Mouse (Mus musculus): Measurements from ENCODE around the gene Sapcd1.

The Sapcd1 gene

GRCm38 (mm10) chr17:35027277-35028068 is at the start of gene Sapcd1:
Sapcd1 (minus strand) TSS chr17:35028016.
- DNase-seq (ENCODE audit: low read depth in 1 of 2, low spot score in 2 of 2), result no peak

DNA sequence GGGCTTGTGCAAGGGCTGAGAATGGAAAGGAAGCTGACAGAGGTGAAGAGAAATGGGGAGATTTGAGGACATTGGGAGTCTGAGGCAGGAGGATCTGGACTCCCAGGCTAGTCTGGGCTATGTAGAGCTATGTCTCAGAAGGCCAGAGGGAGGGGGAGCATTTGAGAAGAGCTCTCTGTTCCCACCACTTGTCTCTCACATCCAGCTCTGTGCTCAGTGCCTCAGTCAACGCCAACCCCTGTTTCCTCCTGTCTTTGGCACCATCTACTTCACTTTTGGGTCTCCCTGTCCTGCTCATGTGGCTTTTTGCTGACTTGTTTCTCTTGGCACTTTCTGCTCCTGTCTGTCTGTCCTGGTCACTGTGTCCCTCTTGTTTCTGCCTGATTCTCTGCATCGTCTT is 49.5 kb upstream of the Sapcd1 start:
- DNase-seq (ENCODE audit: low read depth in 1 of 2, low spot score in 2 of 2), result no peak

GRCm38 (mm10) chr17:35076507-35077176 is 48.8 kb upstream of the Sapcd1 start, which contains the start of gene Ly6g6e:
Ly6g6e (plus strand) TSS chr17:35076902.
- no peak for DNase-seq (ENCODE audit: low read depth in 1 of 2, low spot score in 2 of 2)

- DNase-seq (ENCODE audit: low read depth in 1 of 2, low spot score in 2 of 2), result no peak
Measured at GRCm38 (mm10) chr17:35074097-35074496, 46.3 kb upstream of the Sapcd1 start.

DNA sequence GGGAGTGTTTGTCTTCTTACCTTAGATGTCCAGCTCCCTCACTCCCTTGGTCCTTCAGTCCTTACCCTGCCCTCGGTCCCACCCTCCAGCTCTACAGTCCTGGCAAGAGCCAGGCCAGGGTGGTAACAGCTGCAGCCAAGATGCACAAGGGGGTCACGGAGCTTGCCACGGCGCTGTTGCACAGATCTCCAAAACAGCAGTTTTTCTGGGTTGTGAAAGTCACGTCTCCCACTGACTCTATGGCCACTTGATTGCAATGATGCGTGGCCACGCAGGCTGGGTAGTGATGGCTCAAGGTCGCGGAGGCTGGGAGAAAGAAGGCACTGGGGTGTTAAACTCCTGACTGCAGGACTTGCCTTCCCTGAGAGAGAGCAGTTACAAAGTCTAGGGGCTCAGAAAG is 43.6 kb upstream of the Sapcd1 start:
- no peak for DNase-seq (ENCODE audit: low read depth in 1 of 2, low spot score in 2 of 2)

DNA sequence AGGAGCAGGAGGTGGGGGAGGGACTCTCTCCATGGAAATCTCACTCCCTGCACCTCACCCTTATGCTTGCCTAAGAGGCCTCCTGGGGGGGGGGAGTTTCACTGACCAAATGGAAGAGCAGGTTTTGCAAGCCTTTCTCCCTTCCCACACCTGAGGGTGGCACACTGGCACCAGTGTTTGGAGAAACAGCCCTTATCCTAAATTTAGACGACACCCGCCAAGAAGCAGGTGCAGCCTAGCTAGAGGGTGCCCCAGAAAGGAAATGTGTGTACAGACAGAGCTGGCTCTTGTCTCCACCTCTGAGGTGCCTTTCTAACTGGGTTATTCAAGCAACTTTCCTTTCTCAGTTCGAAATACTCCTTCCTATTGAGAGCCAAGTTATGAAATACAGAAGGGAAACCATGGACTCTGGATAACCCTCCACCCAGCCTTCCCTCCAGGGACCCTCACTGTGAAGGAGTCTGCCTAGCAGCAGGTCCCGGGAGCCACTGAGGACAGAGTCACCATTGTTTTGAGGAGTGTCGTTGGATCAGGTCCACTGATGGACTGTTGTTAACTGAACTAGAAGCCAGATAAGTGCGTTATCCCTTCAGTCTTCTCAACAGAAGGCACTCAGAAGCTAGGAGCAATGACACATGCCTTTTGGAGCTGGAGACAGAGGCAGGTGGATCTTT is 42.9 kb upstream of the Sapcd1 start:
- no peak for DNase-seq (ENCODE audit: low read depth in 1 of 2, low spot score in 2 of 2)

GRCm38 (mm10) chr17:35068213-35068914 is 40.5 kb upstream of the Sapcd1 start:
- no peak for DNase-seq (ENCODE audit: low read depth in 1 of 2, low spot score in 2 of 2)

DNA sequence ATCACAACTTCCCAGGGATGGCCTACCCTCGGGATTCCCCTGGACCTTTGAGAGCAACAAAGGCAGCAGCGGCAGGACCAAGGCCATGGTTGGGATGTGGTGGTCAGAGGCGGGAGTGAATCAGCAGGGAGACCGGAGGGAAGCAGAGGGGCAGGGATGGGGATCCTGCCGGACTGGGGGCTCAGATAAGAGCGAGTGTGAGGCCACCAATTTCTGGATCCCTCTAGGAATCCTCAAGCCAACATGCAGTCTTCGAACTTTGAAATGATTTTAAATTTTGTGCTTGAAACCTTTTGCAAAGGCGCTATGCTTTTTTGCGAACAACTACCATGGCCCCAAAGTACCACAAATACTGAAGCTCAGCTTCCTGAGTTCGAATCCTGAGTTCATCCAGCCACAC is 38.3 kb upstream of the Sapcd1 start, which contains the start of gene Mpig6b:
Gene Mpig6b (minus strand): TSS at position 101 of the 400 bp plus-strand sequence.
- DNase-seq (ENCODE audit: low read depth in 1 of 2, low spot score in 2 of 2), result no peak

DNA sequence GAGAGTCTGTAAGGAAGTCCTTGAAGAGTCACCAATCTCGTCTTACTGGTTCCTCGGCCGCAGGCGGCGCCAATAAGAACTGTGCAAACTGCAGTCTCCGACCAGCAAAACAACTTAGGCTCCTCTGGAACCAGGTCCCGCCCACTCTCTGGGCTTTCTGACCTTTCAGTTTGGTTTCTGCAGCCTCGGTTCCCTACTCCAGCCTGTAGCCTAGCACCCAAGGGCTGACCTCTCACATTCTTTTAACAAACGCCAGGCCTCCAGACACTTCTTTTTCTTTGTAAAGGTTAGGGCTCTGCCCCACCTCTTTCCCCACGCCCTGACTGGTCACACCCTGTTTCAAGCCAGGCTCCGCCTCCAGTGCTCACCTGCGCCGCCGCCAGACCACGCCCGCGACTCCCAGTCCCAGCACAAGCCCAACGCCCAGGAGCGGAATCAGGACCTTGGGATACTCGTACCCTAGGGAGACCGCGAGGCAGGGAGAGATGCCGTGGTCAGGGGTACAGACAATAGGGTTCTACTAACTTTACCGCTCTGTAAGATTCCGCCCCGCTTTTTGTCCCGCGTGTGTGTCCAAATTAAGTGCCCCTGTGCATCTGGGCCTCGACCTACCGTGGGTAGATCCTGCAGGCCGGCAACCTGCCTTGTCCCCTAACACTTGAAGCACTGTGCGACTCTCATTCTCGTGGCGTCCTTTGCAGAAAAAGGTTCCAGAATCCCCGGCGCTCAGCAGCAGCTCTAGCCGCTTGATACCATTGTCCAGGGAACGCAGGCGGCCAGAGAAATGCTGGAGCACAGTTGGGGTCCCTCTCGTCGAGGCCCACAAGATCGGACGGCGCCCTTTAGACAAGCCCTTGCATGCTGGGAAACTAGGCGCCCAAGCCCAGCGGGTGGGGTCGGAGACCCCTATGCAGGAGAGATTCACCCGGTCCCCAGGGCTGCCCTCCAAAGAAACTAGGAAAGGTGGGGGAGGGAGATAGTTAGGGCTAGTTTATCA is 37.4 kb upstream of the Sapcd1 start, which contains the start of gene Ly6g6c:
Gene Ly6g6c (plus strand): TSS at position 438 of the 997 bp plus-strand sequence.
- no peak for DNase-seq (ENCODE audit: low read depth in 1 of 2, low spot score in 2 of 2)

GRCm38 (mm10) chr17:35064378-35064877 is 36.6 kb upstream of the Sapcd1 start:
- no peak for DNase-seq (ENCODE audit: low read depth in 1 of 2, low spot score in 2 of 2)

- DNase-seq (ENCODE audit: low read depth in 1 of 2, low spot score in 2 of 2), result no peak
Measured at GRCm38 (mm10) chr17:35063466-35063865, 35.6 kb upstream of the Sapcd1 start.

GRCm38 (mm10) chr17:35061299-35061698 is 33.5 kb upstream of the Sapcd1 start:
- DNase-seq (ENCODE audit: low read depth in 1 of 2, low spot score in 2 of 2), result no peak

GRCm38 (mm10) chr17:35060737-35061297 is 33.0 kb upstream of the Sapcd1 start:
- no peak for DNase-seq (ENCODE audit: low read depth in 1 of 2, low spot score in 2 of 2)

- no peak for DNase-seq (ENCODE audit: low read depth in 1 of 2, low spot score in 2 of 2)
Measured at GRCm38 (mm10) chr17:35060071-35060470, 32.3 kb upstream of the Sapcd1 start.

DNA sequence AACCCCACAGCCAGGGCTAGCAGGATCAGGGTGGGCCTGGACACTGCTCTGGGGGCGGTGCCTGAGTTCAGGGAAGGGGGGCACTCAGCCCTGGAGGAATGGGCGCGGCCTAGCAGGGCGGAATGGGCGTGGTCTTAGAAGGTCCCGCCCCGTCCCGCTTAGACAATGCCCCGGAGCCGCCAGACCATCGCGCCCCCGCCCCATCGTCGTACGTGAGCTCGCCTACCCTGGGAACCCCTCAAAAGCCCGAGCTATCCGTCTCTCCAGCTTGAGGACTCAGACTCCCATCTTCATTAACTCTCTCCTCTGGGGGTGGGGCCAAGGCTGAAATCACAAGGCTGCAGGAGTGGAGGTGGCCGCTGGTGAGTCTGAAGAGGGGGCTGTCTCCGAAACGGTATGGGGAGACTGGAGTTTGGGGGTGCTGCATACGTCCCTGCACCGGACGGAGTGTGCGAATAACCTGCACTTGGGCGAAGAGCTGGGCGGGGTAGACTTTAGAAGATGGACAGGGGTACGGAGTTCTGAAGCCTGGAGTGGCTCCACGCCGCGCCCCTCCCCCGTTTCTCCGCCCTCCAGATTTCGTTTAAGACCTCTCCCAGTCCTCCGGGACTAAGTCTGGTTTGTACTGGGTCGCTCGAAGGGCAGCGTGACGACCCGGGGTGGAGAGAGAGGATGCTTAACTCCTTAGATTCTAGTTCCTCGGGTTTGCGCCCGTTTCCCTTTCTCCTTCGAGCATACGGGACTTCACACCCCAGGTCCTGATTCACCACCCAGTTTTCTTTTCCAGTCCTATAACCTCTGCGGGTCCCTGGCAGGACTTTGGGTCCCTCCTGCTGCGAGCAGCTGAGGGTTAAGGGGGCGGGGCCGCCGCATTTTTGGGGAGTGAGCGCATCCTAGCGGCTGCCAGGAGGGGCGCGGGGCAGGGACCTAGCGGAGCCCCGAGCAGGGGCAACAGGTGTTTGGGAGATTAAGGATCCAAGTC is 31.4 kb upstream of the Sapcd1 start, which contains the start of gene Ddah2:
Gene Ddah2 (plus strand): TSS at position 125 of the 982 bp plus-strand sequence.
- DNase-seq (ENCODE audit: low read depth in 1 of 2, low spot score in 2 of 2), result peak in 1 of 2 experiments; percentile 65

DNA sequence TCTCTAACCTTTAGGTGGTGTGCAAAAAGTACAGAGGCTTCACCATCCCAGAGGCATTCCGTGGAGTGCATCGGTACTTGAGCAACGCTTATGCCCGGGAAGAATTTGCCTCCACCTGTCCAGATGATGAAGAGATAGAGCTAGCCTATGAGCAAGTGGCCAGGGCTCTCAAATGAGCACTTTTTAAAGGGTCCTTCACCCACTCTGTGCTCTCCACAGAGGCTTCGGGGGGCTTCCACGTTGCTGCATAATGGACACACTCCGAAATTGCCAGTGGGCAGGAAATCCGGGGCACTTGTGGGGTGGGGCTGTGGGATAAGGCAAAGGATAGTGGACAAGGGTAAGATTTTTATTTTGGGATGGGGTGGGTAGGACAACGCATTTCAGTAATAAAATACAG is 30.5 kb upstream of the Sapcd1 start:
- no peak for DNase-seq (ENCODE audit: low read depth in 1 of 2, low spot score in 2 of 2)

DNA sequence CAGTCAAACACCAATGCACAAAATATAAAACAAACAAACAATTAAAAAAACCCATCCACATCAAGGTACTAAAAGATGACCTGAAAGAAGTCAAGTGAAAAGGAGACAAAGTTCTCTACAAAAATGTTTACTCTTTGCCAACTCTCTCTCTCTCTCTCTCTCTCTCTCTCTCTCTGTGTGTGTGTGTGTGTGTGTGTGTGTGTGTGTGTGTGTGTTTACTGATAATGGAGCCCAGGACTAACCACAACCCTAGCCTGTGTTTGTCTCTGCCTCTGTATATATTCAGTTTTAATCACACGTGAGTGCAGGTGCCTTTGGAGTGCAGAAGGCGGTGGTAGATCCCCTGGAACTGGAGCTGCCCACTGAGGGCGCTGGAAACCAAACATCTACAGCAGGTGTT is 29.3 kb upstream of the Sapcd1 start:
- DNase-seq (ENCODE audit: low read depth in 1 of 2, low spot score in 2 of 2), result no peak

All from monocyte, adult 2 months (primary cell).